Mouse (Mus musculus): ENCODE data around the gene Glcci1. TPM values are rescaled to one million over a fixed set of nuclear protein-coding genes. Genes with fewer than 3 reads are reported as not detected.
"Not testable (repeated sequence)": the region's sequence is repeated elsewhere in the genome, so short reads cannot be mapped to it uniquely, and the experiment has no call there.

Gene Glcci1
- polyA plus RNA-seq, 1 experiment = 13.4 TPM

- DNase-seq (ENCODE audit: extremely low spot score in 1 of 2, low spot score in 1 of 2) = not testable (repeated sequence)
These were observed 32.1 kb downstream of the Glcci1 start for GRCm38 (mm10) chr6:8541531-8541930.

- no peak for DNase-seq (ENCODE audit: extremely low spot score in 1 of 2, low spot score in 1 of 2)
These were observed 35.4 kb downstream of the Glcci1 start for GRCm38 (mm10) chr6:8544822-8545221.

- no peak for DNase-seq (ENCODE audit: extremely low spot score in 1 of 2, low spot score in 1 of 2)
These were observed 36.4 kb downstream of the Glcci1 start for GRCm38 (mm10) chr6:8545780-8546179.

GRCm38 (mm10) chr6:8551155-8551554 is 41.8 kb downstream of the Glcci1 start:
- DNase-seq (ENCODE audit: extremely low spot score in 1 of 2, low spot score in 1 of 2) = no peak

GRCm38 (mm10) chr6:8556849-8557571 is 47.6 kb downstream of the Glcci1 start:
- DNase-seq (ENCODE audit: extremely low spot score in 1 of 2, low spot score in 1 of 2) = no peak

GRCm38 (mm10) chr6:8560682-8561081 is 51.3 kb downstream of the Glcci1 start:
- no peak for DNase-seq (ENCODE audit: extremely low spot score in 1 of 2, low spot score in 1 of 2)

- no peak for DNase-seq (ENCODE audit: extremely low spot score in 1 of 2, low spot score in 1 of 2)
These were observed 73.0 kb downstream of the Glcci1 start for GRCm38 (mm10) chr6:8582377-8582776.

GRCm38 (mm10) chr6:8583892-8584291 is 74.5 kb downstream of the Glcci1 start:
- DNase-seq (ENCODE audit: extremely low spot score in 1 of 2, low spot score in 1 of 2) = no peak

GRCm38 (mm10) chr6:8591665-8592064 is 82.3 kb downstream of the Glcci1 start:
- DNase-seq (ENCODE audit: extremely low spot score in 1 of 2, low spot score in 1 of 2) = no peak

- DNase-seq (ENCODE audit: extremely low spot score in 1 of 2, low spot score in 1 of 2) = no peak
These were observed 108.0 kb downstream of the Glcci1 start for GRCm38 (mm10) chr6:8617369-8617768.

- DNase-seq (ENCODE audit: extremely low spot score in 1 of 2, low spot score in 1 of 2) = no peak
These were observed 110.4 kb downstream of the Glcci1 start for GRCm38 (mm10) chr6:8619582-8620350.

- DNase-seq (ENCODE audit: extremely low spot score in 1 of 2, low spot score in 1 of 2) = peak in 1 of 2 experiments; percentile 53
These were observed 113.6 kb downstream of the Glcci1 start for GRCm38 (mm10) chr6:8623045-8623444.

GRCm38 (mm10) chr6:8628226-8628625 is 118.8 kb downstream of the Glcci1 start:
- no peak for DNase-seq (ENCODE audit: extremely low spot score in 1 of 2, low spot score in 1 of 2)

GRCm38 (mm10) chr6:8628715-8629267 is 119.4 kb downstream of the Glcci1 start:
- DNase-seq (ENCODE audit: extremely low spot score in 1 of 2, low spot score in 1 of 2) = no peak

GRCm38 (mm10) chr6:8630531-8630930 is 121.1 kb downstream of the Glcci1 start:
- no peak for DNase-seq (ENCODE audit: extremely low spot score in 1 of 2, low spot score in 1 of 2)

GRCm38 (mm10) chr6:8631362-8631761 is 122.0 kb downstream of the Glcci1 start:
- no peak for DNase-seq (ENCODE audit: extremely low spot score in 1 of 2, low spot score in 1 of 2)

GRCm38 (mm10) chr6:8631986-8632632 is 122.7 kb downstream of the Glcci1 start:
- no peak for DNase-seq (ENCODE audit: extremely low spot score in 1 of 2, low spot score in 1 of 2)

- DNase-seq (ENCODE audit: extremely low spot score in 1 of 2, low spot score in 1 of 2) = no peak
These were observed 123.3 kb downstream of the Glcci1 start for GRCm38 (mm10) chr6:8632701-8633100.

GRCm38 (mm10) chr6:8638122-8638521 is 128.7 kb downstream of the Glcci1 start:
- DNase-seq (ENCODE audit: extremely low spot score in 1 of 2, low spot score in 1 of 2) = peak; percentile 62 to 65

GRCm38 (mm10) chr6:8638899-8639298 is 129.5 kb downstream of the Glcci1 start:
- DNase-seq (ENCODE audit: extremely low spot score in 1 of 2, low spot score in 1 of 2) = peak; percentile 44 to 56

GRCm38 (mm10) chr6:8639526-8639925 is 130.1 kb downstream of the Glcci1 start:
- no peak for DNase-seq (ENCODE audit: extremely low spot score in 1 of 2, low spot score in 1 of 2)

All from frontal cortex, adult 2 months (tissue).